Mouse (Mus musculus): ENCODE measurements around the gene Calcoco1. TPM values are rescaled to one million over a fixed set of nuclear protein-coding genes. Genes with fewer than 3 reads are reported as not detected.
A peak's percentile ranks its signal among the peaks of the same experiment; 100 is the strongest.

Gene Calcoco1
- total and polyA plus RNA-seq, 3 experiments, result 2.9 to 19.0 TPM; not detected in 1

GRCm38 (mm10) chr15:102670767-102671575, 51.0 kb downstream of the Calcoco1 start (continued):
- TF ChIP-seq POLR2AphosphoS5 (IDR thresholded peaks at IDR 0.05; ENCODE audit: borderline replicate concordance, low read depth, low read length) (0 out of 2 replicates have a peak, but pooled peaks have one; percentile 67), ZC3H11A (IDR thresholded peaks at IDR 0.05; ENCODE audit: low read depth, low read length) (peak; percentile 75), ELF1 (IDR thresholded peaks at IDR 0.05; ENCODE audit: low read depth, low read length) (peak; percentile 71), HCFC1 (IDR thresholded peaks at IDR 0.05; ENCODE audit: low read depth, low read length) (peak; percentile 93)

- H3K27ac ChIP-seq (ENCODE audit: control insufficient read depth, low read depth, low read length), result peak overlapping the region; percentile 86
- peaks cover 9 to 22% of the 10 kb centered on the region in 2 experiments for H3K36me3 ChIP-seq (ENCODE audit: control insufficient read depth in 1 of 2, insufficient read depth in 2 of 2, low read length in 2 of 2)
- peaks cover 4 to 10% of the 10 kb centered on the region in 2 experiments for H3K4me1 ChIP-seq (ENCODE audit: control insufficient read depth in 1 of 2, insufficient read depth in 2 of 2, low read length in 2 of 2)
- no peaks in the 10 kb centered on the region for H3K9me3 ChIP-seq (replicated peaks; ENCODE audit: insufficient read depth, low read length)
- peak overlapping the region; percentile 77 to 85 for H3K4me3 ChIP-seq (ENCODE audit: control insufficient read depth in 1 of 2, insufficient read depth in 1 of 2, low read depth in 2 of 2, low read length in 2 of 2)
- H3K9ac ChIP-seq (ENCODE audit: control insufficient read depth, low read depth, low read length, poor library complexity, severe bottlenecking), result peak overlapping the region; percentile 96
- peak; percentile 74 for DNase-seq (ENCODE audit: low read depth, low spot score)
- H3K79me2 ChIP-seq (ENCODE audit: control insufficient read depth, insufficient read depth, low read length, poor library complexity), result peaks cover 19% of the 10 kb centered on the region
- no peaks in the 10 kb centered on the region for H3K27me3 ChIP-seq (ENCODE audit: control insufficient read depth in 1 of 2, insufficient read depth in 2 of 2, low read length in 2 of 2)
- TF ChIP-seq MXI1 (IDR thresholded peaks at IDR 0.05; ENCODE audit: low read depth, low read length) (no peak), BHLHE40 (IDR thresholded peaks at IDR 0.05; ENCODE audit: borderline replicate concordance, low read depth, low read length) (no peak), POLR2AphosphoS5 (IDR thresholded peaks at IDR 0.05; ENCODE audit: borderline replicate concordance, low read depth, low read length) (no peak; the same call in 1 of the 2 replicates), MAZ (IDR thresholded peaks at IDR 0.05; ENCODE audit: low read depth, low read length) (no peak), USF2 (IDR thresholded peaks at IDR 0.05; ENCODE audit: borderline replicate concordance in 1 of 2, insufficient read depth in 1 of 2, low read depth in 1 of 2, low read length in 2 of 2) (no peak), RAD21 (IDR thresholded peaks at IDR 0.05; ENCODE audit: low read depth, low read length) (no peak), MYB (IDR thresholded peaks at IDR 0.05; ENCODE audit: low read depth, low read length) (no peak), CHD1 (IDR thresholded peaks at IDR 0.05; ENCODE audit: low read depth, low read length) (0 out of 2 replicates have a peak, but pooled peaks have one; percentile 91), ELF1 (IDR thresholded peaks at IDR 0.05; ENCODE audit: low read depth, low read length) (no peak), MAX (IDR thresholded peaks at IDR 0.05; ENCODE audit: low read length) (no peak), UBTF (IDR thresholded peaks at IDR 0.05; ENCODE audit: borderline replicate concordance, insufficient read depth, low read depth, low read length) (no peak), RCOR1 (IDR thresholded peaks at IDR 0.05; ENCODE audit: low read depth, low read length) (no peak), ZC3H11A (IDR thresholded peaks at IDR 0.05; ENCODE audit: low read depth, low read length) (no peak), NRF1 (IDR thresholded peaks at IDR 0.05; ENCODE audit: insufficient read depth, low read depth, low read length, poor library complexity, severe bottlenecking) (no peak), USF1 (IDR thresholded peaks at IDR 0.05; ENCODE audit: low read depth, low read length) (no peak), NELFE (IDR thresholded peaks at IDR 0.05; ENCODE audit: low read depth, low read length) (no peak), JUND (IDR thresholded peaks at IDR 0.05; ENCODE audit: low read depth, low read length) (no peak), SIN3A (IDR thresholded peaks at IDR 0.05; ENCODE audit: low read length) (no peak; the same call in 1 of the 2 replicates), KAT2A (conservative IDR thresholded peaks at IDR 0.05; ENCODE audit: low read depth, low read length) (peak; percentile 51), MAFK (IDR thresholded peaks at IDR 0.05; ENCODE audit: borderline replicate concordance, low read depth, low read length) (no peak), ETS1 (IDR thresholded peaks at IDR 0.05; ENCODE audit: low read depth, low read length) (no peak), CHD2 (IDR thresholded peaks at IDR 0.05; ENCODE audit: low read length) (no peak), CTCF (IDR thresholded peaks at IDR 0.05 in 2 of 3, conservative IDR thresholded peaks at IDR 0.05 in 1 of 3; ENCODE audit: control insufficient read depth in 1 of 3, insufficient read depth in 1 of 3, low read depth in 2 of 3, low read length in 3 of 3, poor library complexity in 1 of 3, severe bottlenecking in 1 of 3) (peak in 1 of 3 experiments; percentile 2; a peak in 1 of 6 replicates), TAL1 (IDR thresholded peaks at IDR 0.05; ENCODE audit: low read length) (no peak), ZMIZ1 (IDR thresholded peaks at IDR 0.05; ENCODE audit: low read depth, low read length) (no peak), TCF12 (IDR thresholded peaks at IDR 0.05; ENCODE audit: low read depth, low read length) (no peak), POLR2A (IDR thresholded peaks at IDR 0.05; ENCODE audit: control insufficient read depth in 1 of 2, insufficient read depth in 1 of 2, low read depth in 1 of 2, low read length in 2 of 2, poor library complexity in 1 of 2) (no peak), MEF2A (IDR thresholded peaks at IDR 0.05; ENCODE audit: extremely low read depth, insufficient replicate concordance, low read depth, low read length, poor library complexity, severe bottlenecking) (no peak), EP300 (IDR thresholded peaks at IDR 0.05; ENCODE audit: low read depth in 1 of 2, low read length in 2 of 2) (no peak), ZNF384 (IDR thresholded peaks at IDR 0.05; ENCODE audit: low read depth, low read length) (peak; percentile 5; the same call in 1 of the 2 replicates), HCFC1 (IDR thresholded peaks at IDR 0.05; ENCODE audit: low read depth, low read length) (peak; percentile 31; the same call in 1 of the 2 replicates), MYC (IDR thresholded peaks at IDR 0.05; ENCODE audit: low read depth, low read length) (no peak; the same call in 1 of the 2 replicates)
These were observed 51.7 kb downstream of the Calcoco1 start for GRCm38 (mm10) chr15:102670281-102670680.

Measured in MEL (cell line).